Mouse (Mus musculus) cerebellum, adult 9-10 months (tissue): ENCODE results near the gene Lrrc61.

ENCODE experiments used
- DNase-seq: peaks from one replicate; pipeline ENCODE4 v3.0.0; 2022

Gene Lrrc61

GRCm38 (mm10) chr6:48593158-48594042 lies 38.8 kb downstream of the Lrrc61 start, which contains the start of the genes Repin1 and Gm44965:
TSS of gene Repin1 (plus strand) at chr6:48593883.
TSS of gene Gm44965 (plus strand) at chr6:48593941.
- DNase-seq = peak; percentile 96

DNA sequence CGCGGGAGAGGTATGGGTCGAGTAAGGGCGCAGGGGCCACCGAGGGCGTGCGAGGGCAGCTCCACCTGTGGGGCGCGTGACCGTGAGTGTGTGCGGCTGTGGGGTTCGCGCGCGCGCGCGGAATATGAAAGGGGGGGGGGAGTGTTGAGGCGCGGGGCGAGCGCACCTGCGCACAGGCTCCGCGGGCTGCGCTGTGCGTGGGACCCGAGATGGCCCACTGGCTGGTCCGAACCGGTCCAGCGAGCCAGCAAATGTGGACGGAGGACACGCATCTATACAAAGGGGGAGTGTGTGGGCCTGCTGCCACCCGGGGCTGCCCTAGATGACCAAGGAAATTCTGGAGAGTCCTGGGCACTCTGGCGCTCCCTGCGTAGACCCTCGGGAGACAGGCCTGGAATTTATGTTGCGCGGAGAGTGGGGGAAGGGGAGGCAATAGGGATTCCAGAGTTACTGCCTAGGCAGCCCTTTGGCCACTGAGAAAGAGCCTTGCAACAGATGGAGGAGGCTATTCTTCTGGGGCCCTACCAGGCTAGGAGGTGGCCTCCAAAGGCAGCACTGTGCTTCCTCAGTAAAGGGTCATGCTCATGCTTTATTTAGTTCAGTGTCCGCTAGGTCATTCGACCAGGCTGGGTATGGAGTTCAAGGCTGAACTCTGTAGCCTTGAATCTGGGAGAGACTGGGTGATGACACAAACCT lies 39.6 kb downstream of the Lrrc61 start:
- DNase-seq = peak; percentile 84

- DNase-seq = peak; percentile 52
Measured at GRCm38 (mm10) chr6:48595278-48595677, 40.7 kb downstream of the Lrrc61 start.

GRCm38 (mm10) chr6:48596545-48597232 lies 42.1 kb downstream of the Lrrc61 start:
- peak; percentile 38 for DNase-seq

DNA sequence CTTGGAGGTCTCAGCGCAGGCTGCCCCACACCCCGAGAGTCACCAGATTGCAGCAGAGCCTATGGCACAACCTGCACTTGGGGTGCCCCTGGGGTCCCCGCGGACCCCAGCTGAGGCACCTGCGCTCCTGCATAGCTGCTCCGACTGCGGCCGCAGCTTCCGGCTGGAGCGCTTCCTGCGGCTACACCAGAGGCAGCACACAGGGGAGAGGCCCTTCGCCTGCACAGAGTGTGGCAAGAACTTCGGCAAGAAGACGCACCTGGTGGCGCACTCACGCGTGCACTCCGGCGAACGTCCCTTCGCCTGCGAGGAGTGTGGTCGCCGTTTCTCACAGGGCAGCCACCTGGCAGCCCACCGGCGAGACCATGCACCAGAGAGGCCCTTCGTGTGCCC lies 42.6 kb downstream of the Lrrc61 start:
- no peak for DNase-seq

GRCm38 (mm10) chr6:48600594-48600993 lies 46.0 kb downstream of the Lrrc61 start:
- DNase-seq = no peak

- DNase-seq = peak; percentile 97
Measured at GRCm38 (mm10) chr6:48601271-48602079, 46.9 kb downstream of the Lrrc61 start, which contains the start of gene Zfp775. TSS of gene Zfp775 (plus strand) at chr6:48602063.

- no peak for DNase-seq
Measured at GRCm38 (mm10) chr6:48602080-48602741, 47.6 kb downstream of the Lrrc61 start.

- DNase-seq = no peak
Measured at GRCm38 (mm10) chr6:48608124-48608523, 53.5 kb downstream of the Lrrc61 start.

- peak; percentile 54 for DNase-seq
Measured at GRCm38 (mm10) chr6:48609512-48609911, 54.9 kb downstream of the Lrrc61 start.

DNA sequence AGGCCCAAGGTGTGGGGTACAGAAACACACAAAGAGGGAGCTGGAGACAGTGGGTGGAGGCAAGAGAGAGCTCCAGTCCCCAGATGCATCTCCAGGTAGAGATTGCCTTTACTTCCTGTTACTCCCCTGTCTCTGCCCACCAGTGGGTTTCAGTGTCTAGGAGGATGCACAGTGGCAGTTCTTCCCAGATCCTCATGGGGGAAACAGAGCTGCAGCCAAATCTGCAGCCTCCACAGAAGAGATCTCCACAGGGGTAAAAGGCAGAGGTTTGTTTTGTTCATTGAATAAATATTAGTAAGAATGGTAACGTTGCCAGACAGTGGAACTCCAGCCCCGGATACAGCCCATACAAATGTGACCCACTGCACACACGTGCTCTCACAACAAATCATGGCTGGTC lies 56.1 kb downstream of the Lrrc61 start:
- no peak for DNase-seq

- no peak for DNase-seq
Measured at GRCm38 (mm10) chr6:48613464-48613863, 58.9 kb downstream of the Lrrc61 start.

- DNase-seq = no peak
Measured at GRCm38 (mm10) chr6:48614756-48615155, 60.2 kb downstream of the Lrrc61 start.

GRCm38 (mm10) chr6:48620031-48620430 lies 65.4 kb downstream of the Lrrc61 start:
- DNase-seq = no peak
